Mouse (Mus musculus) CH12.LX (cell line): ENCODE measurements around the gene A930009A15Rik. TPM values are rescaled to one million over a fixed set of nuclear protein-coding genes. Genes with fewer than 3 reads are reported as not detected.

ENCODE experiments used
- DNase-seq: peaks from one replicate; pipeline ENCODE4 v3.0.0-alpha.2; 2013; ENCODE audit errors: extremely low read depth
- H3K27ac ChIP-seq: 2 replicates; pipeline ENCODE4 v1.5.1; 2012; ENCODE audit warnings: low read depth, mild to moderate bottlenecking, control low read depth, moderate library complexity; ENCODE audit not compliant: insufficient read depth
- H3K27me3 ChIP-seq: replicated peaks from 2 replicates; pipeline ENCODE3; 2012; ENCODE audit warnings: inconsistent platforms
- H3K36me3 ChIP-seq, 2 experiments: replicated peaks in 1 of 2; 2 replicates each; pipeline versions ENCODE3 to v1.6.1; 2012; ENCODE audit warnings: inconsistent platforms in 1 of 2, low read length in 1 of 2, mild to moderate bottlenecking in 1 of 2, mixed read lengths in 1 of 2, moderate library complexity in 1 of 2; ENCODE audit not compliant: control insufficient read depth in 1 of 2, insufficient read depth in 1 of 2
- H3K4me1 ChIP-seq, 2 experiments: 2 replicates each; pipeline ENCODE4 v1.6.1; 2012; ENCODE audit warnings: inconsistent platforms in 1 of 2, moderate library complexity in 1 of 2; ENCODE audit not compliant: insufficient read depth in 2 of 2, control insufficient read depth in 1 of 2
- H3K4me2 ChIP-seq: 2 replicates; pipeline ENCODE4 v1.6.1; 2012; ENCODE audit warnings: low read depth, mild to moderate bottlenecking, control low read depth; ENCODE audit not compliant: poor library complexity, insufficient read depth, severe bottlenecking
- H3K4me3 ChIP-seq, 3 experiments: fragments of 150-350 bp in 1 of 3; sonication (generic) in 1 of 3; replicated peaks in 1 of 3; 2 replicates each; pipeline versions ENCODE3 to v1.5.1; 2011 to 2012; ENCODE audit warnings: low read depth in 2 of 3, low read length in 2 of 3, mild to moderate bottlenecking in 2 of 3, moderate library complexity in 2 of 3, control low read depth in 1 of 3, improper control_type of control experiment in 1 of 3, inconsistent platforms in 1 of 3, mixed read lengths in 1 of 3; ENCODE audit not compliant: poor library complexity in 1 of 3
- H3K79me2 ChIP-seq: replicated peaks from 2 replicates; pipeline ENCODE4 v1.6.1; 2012; ENCODE audit warnings: mild to moderate bottlenecking, moderate library complexity; ENCODE audit not compliant: control insufficient read depth, poor library complexity, insufficient read depth, severe bottlenecking; ENCODE audit errors: extremely low read depth
- H3K9ac ChIP-seq: 2 replicates; pipeline ENCODE4 v1.6.1; 2012; ENCODE audit warnings: low read depth, mild to moderate bottlenecking, control low read depth, moderate library complexity; ENCODE audit not compliant: insufficient read depth
- H3K9me3 ChIP-seq: replicated peaks from 2 replicates; pipeline ENCODE3; 2012; ENCODE audit warnings: low read length, inconsistent platforms, mixed read lengths
- CHD1 ChIP-seq: IDR thresholded peaks from 2 replicates; pipeline ENCODE4 v1.6.1; 2012; ENCODE audit warnings: low read depth, low read length, improper control_type of control experiment, inconsistent platforms
- CTCF ChIP-seq, 2 experiments: IDR thresholded peaks in 1 of 2; conservative IDR thresholded peaks in 1 of 2; 2 replicates each; pipeline ENCODE4 v1.5.1; 2011 to 2012; ENCODE audit warnings: low read depth in 2 of 2, low read length in 2 of 2, improper control_type of control experiment in 1 of 2, inconsistent platforms in 1 of 2, mild to moderate bottlenecking in 1 of 2, moderate library complexity in 1 of 2
- EP300 ChIP-seq: IDR thresholded peaks from 2 replicates; pipeline ENCODE4 v1.6.1; 2011; ENCODE audit warnings: low read length, improper control_type of control experiment
- ETS1 ChIP-seq: conservative IDR thresholded peaks from 2 replicates; pipeline ENCODE4 v1.6.1; 2012; ENCODE audit warnings: low read depth, mild to moderate bottlenecking, inconsistent platforms, low read length, improper control_type of control experiment, moderate library complexity
- HCFC1 ChIP-seq: IDR thresholded peaks from 2 replicates; pipeline ENCODE4 v1.6.1; 2012; ENCODE audit warnings: low read depth, mild to moderate bottlenecking, inconsistent platforms, low read length, improper control_type of control experiment
- IRF4 ChIP-seq: IDR thresholded peaks from 2 replicates; pipeline ENCODE4 v1.6.1; 2014; ENCODE audit warnings: low read depth, mild to moderate bottlenecking, inconsistent platforms, low read length, improper control_type of control experiment
- JUN ChIP-seq: IDR thresholded peaks from 2 replicates; pipeline ENCODE4 v1.6.1; 2011; ENCODE audit warnings: low read depth, mild to moderate bottlenecking, low read length, improper control_type of control experiment, moderate library complexity; ENCODE audit not compliant: insufficient read depth
- JUND ChIP-seq: conservative IDR thresholded peaks from 2 replicates; pipeline ENCODE4 v1.6.1; 2011; ENCODE audit warnings: low read depth, low read length, improper control_type of control experiment
- KAT2A ChIP-seq: IDR thresholded peaks from 2 replicates; pipeline ENCODE4 v1.6.1; 2012; ENCODE audit warnings: low read length, improper control_type of control experiment, inconsistent platforms; ENCODE audit not compliant: insufficient replicate concordance
- MAFK ChIP-seq: IDR thresholded peaks from 2 replicates; pipeline ENCODE4 v1.6.1; 2011; ENCODE audit warnings: low read length, improper control_type of control experiment; ENCODE audit not compliant: insufficient replicate concordance
- MAX ChIP-seq: IDR thresholded peaks from 2 replicates; pipeline ENCODE4 v1.6.1; 2011; ENCODE audit warnings: low read length, improper control_type of control experiment
- MAZ ChIP-seq: IDR thresholded peaks from 2 replicates; pipeline ENCODE4 v1.6.1; 2012; ENCODE audit warnings: low read depth, mild to moderate bottlenecking, inconsistent platforms, low read length, improper control_type of control experiment, moderate library complexity
- MEF2A ChIP-seq: IDR thresholded peaks from 2 replicates; pipeline ENCODE4 v1.6.1; 2014; ENCODE audit warnings: low read depth, mild to moderate bottlenecking, inconsistent platforms, low read length, improper control_type of control experiment, borderline replicate concordance
- MYC ChIP-seq: IDR thresholded peaks from 2 replicates; pipeline ENCODE4 v1.6.1; 2011; ENCODE audit warnings: low read depth, mild to moderate bottlenecking, improper control_type of control experiment, low read length
- NRF1 ChIP-seq: IDR thresholded peaks from 2 replicates; pipeline ENCODE4 v1.6.1; 2014; ENCODE audit warnings: low read depth, mild to moderate bottlenecking, inconsistent platforms, low read length, improper control_type of control experiment, moderate library complexity
- PAX5 ChIP-seq: IDR thresholded peaks from 2 replicates; pipeline ENCODE4 v1.6.1; 2012; ENCODE audit warnings: low read length, inconsistent platforms, mixed read lengths
- POLR2AphosphoS2 ChIP-seq: IDR thresholded peaks from 2 replicates; pipeline ENCODE4 v1.6.1; 2011; ENCODE audit warnings: low read depth, low read length, improper control_type of control experiment
- RAD21 ChIP-seq: IDR thresholded peaks from 2 replicates; pipeline ENCODE4 v1.6.1; 2011; ENCODE audit warnings: low read depth, mild to moderate bottlenecking, low read length, improper control_type of control experiment, moderate library complexity
- SIN3A ChIP-seq: IDR thresholded peaks from 2 replicates; pipeline ENCODE4 v1.6.1; 2012; ENCODE audit warnings: low read length, improper control_type of control experiment, inconsistent platforms
- SMC3 ChIP-seq: IDR thresholded peaks from 2 replicates; pipeline ENCODE4 v1.6.1; 2011; ENCODE audit warnings: low read depth, low read length, improper control_type of control experiment
- TCF12 ChIP-seq: IDR thresholded peaks from 2 replicates; pipeline ENCODE4 v1.6.1; 2014; ENCODE audit warnings: low read depth, mild to moderate bottlenecking, inconsistent platforms, low read length, improper control_type of control experiment
- UBTF ChIP-seq: IDR thresholded peaks from 2 replicates; pipeline ENCODE4 v1.6.1; 2012; ENCODE audit warnings: low read depth, mild to moderate bottlenecking, inconsistent platforms, low read length, improper control_type of control experiment, moderate library complexity
- USF1 ChIP-seq: IDR thresholded peaks from 2 replicates; pipeline ENCODE4 v1.6.1; 2014; ENCODE audit warnings: low read depth, mild to moderate bottlenecking, inconsistent platforms, low read length, improper control_type of control experiment
- USF2 ChIP-seq: conservative IDR thresholded peaks from 2 replicates; pipeline ENCODE4 v1.6.1; 2011; ENCODE audit warnings: low read depth, low read length, improper control_type of control experiment
- ZC3H11A ChIP-seq: IDR thresholded peaks from 2 replicates; pipeline ENCODE4 v1.6.1; 2012; ENCODE audit warnings: low read depth, mild to moderate bottlenecking, inconsistent platforms, low read length, improper control_type of control experiment
- ZKSCAN1 ChIP-seq: IDR thresholded peaks from 2 replicates; pipeline ENCODE4 v1.6.1; 2012; ENCODE audit warnings: low read depth, inconsistent platforms, low read length, improper control_type of control experiment, borderline replicate concordance
- ZNF384 ChIP-seq: IDR thresholded peaks from 2 replicates; pipeline ENCODE4 v1.6.1; 2012; ENCODE audit warnings: low read depth, low read length, improper control_type of control experiment, inconsistent platforms
- dilution Hi-C: fragments of 300-500 bp; cut with MboI; formaldehyde crosslinking; loops from 2 replicates; pipeline ENCODE4 v1.14.3; 2020; ENCODE audit warnings: low sequenced_read_pairs; ENCODE audit not compliant: extremely low pct_unique_long_range_greater_than_20kb, extremely low pct_ligation_motif_present
- in situ Hi-C: fragments of 300-500 bp; cut with MboI; formaldehyde crosslinking; loops from 3 replicates; pipeline ENCODE4 v1.14.3; 2019; ENCODE audit warnings: low sequenced_read_pairs, low pct_ligation_motif_present, low pct_unique_long_range_greater_than_20kb, mixed read lengths
- polyA plus RNA-seq: library from polyadenylated mRNA; unstranded; fragments of >175 nt; gene quantifications from 2 replicates; pipeline ENCODE4 v1.2.1, GENCODE M21; 2012; ENCODE audit warnings: low read depth; ENCODE audit not compliant: insufficient read length
- total RNA-seq, 2 experiments: library from RNA; depleted of rRNA; stranded (reverse); fragments of 300-350 nt in 1 of 2; fragments of >200 nt in 1 of 2; gene quantifications; 2 replicates each; pipeline ENCODE4 v1.2.3; 2012 to 2014

Gene A930009A15Rik
- total and polyA plus RNA-seq, 3 experiments, result not detected

GRCm38 (mm10) chr10:115595748-115596147, 26.0 kb downstream of the A930009A15Rik start:
- Histone ChIP-seq H3K79me2 (no peaks in the 10 kb centered on the region), H3K27me3 (no peaks in the 10 kb centered on the region), H3K4me1 (peaks cover 9 to 16% of the 10 kb centered on the region in 2 experiments), H3K36me3 (no peaks in the 10 kb centered on the region), H3K27ac (no peak overlapping the region)
- no peak for TF ChIP-seq JUND
- no peak for TF ChIP-seq MAFK
- TF ChIP-seq USF1, result no peak
- TF ChIP-seq UBTF, result no peak
- TF ChIP-seq, all 38 proteins: peak for 0
- Histone ChIP-seq H3K4me3 (no peak overlapping the region), H3K9ac (no peak overlapping the region), H3K4me2 (no peak overlapping the region), H3K9me3 (no peaks in the 10 kb centered on the region)
- DNase-seq, result no peak
- dilution Hi-C loops, result no loop called here
- in situ Hi-C loops, result no loop called here

DNA sequence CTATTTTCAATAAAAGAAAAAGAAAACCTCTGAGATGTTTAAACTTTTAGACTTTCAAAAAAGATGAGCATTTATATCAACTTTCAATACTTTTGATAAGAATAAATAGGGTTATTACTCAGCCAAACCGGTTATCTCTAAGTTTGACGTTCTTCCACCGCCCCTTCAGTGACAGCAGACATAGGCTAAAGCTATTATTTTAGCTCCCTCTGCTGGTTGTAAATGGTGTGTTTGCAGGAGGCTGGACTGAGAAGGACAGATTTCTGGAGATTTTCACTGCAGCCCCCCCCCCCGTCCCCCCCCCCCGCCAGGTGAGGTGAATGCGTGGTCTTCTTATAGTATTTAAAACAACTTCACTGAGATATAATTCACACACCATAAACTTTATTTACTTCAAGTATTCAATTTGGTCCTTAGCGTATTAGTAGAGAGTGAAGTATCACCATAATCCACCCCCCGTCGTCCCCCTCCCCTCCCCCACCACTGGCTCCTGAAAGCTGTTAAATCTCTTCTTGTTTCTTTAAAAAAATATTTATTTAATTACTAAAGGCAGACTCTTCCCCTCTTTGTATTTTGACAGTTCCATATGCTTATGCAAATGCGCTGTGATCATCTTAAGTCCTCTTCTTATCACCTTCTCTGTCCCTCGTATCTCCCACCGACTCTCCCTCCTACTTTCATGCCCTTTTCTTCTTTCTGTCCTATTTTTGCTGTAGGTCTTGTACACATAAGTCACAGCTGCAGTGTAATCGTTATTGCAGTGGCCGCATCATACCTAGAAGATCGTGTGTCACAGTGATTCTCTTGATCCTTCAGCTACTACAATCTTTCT, 47.9 kb downstream of the A930009A15Rik start:
- peak; percentile 63 for DNase-seq
- H3K4me2 ChIP-seq, result peak overlapping the region; percentile 100

More for the DNA sequence above, 47.9 kb downstream of the A930009A15Rik start:
- Histone ChIP-seq H3K79me2 (no peaks in the 10 kb centered on the region), H3K4me3 (peak overlapping the region in 1 of 3 experiments; percentile 41), H3K9me3 (no peaks in the 10 kb centered on the region), H3K4me1 (peaks cover 2 to 4% of the 10 kb centered on the region in 2 experiments; a peak in 1 of 4 replicates), H3K9ac (no peak overlapping the region; the same call in 1 of the 2 replicates), H3K36me3 (no peaks in the 10 kb centered on the region), H3K27ac (no peak overlapping the region), H3K27me3 (no peaks in the 10 kb centered on the region)
- in situ Hi-C loops (loop anchor here (10.0 to 25.0 kb wide), 2 partner anchors 155 to 303 kb away; partner anchors contain the start of gene Rab21), dilution Hi-C loops (no loop called here)
- TF ChIP-seq KAT2A (no peak), MAFK (no peak), SIN3A (no peak; the same call in 1 of the 2 replicates), ZC3H11A (peak; percentile 58; the same call in 1 of the 2 replicates), ZKSCAN1 (no peak), MEF2A (no peak), JUN (no peak), PAX5 (no peak), RAD21 (peak; percentile 84), ETS1 (no peak), MYC (no peak), UBTF (no peak), POLR2AphosphoS2 (no peak), MAZ (peak; percentile 37; the same call in 1 of the 2 replicates), MAX (no peak), ZNF384 (no peak), JUND (no peak), NRF1 (no peak), USF2 (no peak), TCF12 (no peak), IRF4 (no peak), CTCF (conservative IDR thresholded peaks at IDR 0.05 in 1 of 2, IDR thresholded peaks at IDR 0.05 in 1 of 2; ENCODE audit: low read depth in 2 of 2, low read length in 2 of 2) (peak in 1 of 2 experiments; percentile 79; a peak in 2 of 4 replicates), HCFC1 (no peak), EP300 (no peak), CHD1 (no peak), SMC3 (peak; percentile 83)
